Mouse (Mus musculus): Measurements from ENCODE around the gene Adprh. TPM values are rescaled to one million over a fixed set of nuclear protein-coding genes. Genes with fewer than 3 reads are reported as not detected.

The Adprh gene
- polyA plus RNA-seq, 1 experiment, result 61.6 TPM

DNA sequence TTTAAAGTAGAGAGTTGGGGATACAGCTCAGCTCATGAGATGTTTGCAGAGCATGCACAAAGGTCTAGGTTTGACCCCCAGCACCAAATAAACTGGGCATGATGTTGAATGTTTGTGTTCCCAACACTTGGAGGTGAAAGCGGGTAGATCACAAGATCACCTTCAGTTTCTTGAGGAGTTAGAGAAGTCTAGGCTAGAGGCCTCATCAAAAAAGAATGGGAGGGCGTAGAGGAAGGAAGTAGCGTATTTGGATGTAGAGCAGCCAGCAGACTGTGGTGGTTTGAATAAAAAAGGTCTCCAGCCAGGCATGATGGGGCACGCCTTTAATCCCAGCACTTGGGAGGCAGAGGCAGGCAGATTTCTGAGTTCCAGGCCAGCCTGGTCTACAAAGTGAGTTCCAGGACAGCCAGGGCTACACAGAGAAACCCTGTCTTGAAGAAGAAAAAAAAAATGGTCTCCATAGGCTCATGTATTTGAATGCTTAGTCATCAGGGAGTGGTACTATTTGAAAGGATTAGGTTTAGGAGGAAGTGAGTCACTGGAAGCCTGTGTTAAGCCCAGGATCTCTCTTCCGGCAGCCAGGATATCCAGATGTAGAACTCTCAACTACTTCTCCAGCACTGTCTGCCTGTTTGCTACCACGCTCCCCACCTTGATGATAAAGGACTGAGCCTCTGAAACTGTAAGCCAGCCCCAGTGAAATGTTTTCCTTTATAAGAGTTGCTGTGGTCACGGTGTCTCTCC lies 8.6 kb downstream of the Adprh start:
- DNase-seq (ENCODE audit: extremely low spot score in 1 of 2, low spot score in 1 of 2), result no peak

DNA sequence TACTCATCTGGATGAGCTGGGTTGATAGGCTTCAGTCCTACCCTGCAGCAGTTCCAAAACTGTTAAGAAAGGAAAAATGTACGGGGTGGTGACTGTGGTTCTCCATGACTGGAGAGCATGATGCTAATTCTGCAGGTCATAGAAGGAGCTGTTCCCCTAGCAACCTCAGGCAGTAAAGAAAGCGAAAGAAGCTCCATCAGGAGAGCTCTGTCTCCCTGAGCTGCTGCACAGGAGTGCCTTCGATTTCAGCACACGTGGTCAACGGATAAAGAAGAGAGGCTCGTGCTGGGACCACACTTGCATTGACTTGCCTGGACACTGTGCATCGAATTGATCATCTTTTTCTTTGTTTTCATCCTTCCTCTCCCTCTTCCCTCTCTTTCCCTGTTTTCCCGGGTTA lies 10.3 kb downstream of the Adprh start:
- DNase-seq (ENCODE audit: extremely low spot score in 1 of 2, low spot score in 1 of 2), result no peak

DNA sequence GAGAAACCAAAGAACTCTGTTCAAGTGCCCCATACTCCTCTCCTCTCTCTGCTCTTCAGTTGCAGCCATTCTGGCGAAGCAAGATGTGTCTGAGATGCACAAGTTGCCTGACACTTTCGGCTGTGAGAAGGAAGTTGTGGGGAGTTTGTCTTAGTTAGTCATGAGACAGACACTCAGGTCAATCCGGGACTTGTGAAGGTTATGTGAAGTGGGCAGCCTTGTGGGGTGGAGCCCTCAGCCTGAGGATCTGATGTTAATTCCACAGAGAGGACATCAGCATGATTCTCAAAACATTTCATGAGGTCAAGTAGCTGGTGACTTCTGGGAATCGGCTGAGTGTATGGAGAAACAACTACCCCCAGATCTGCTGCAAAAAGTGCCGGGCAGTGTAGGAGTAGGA lies 10.9 kb downstream of the Adprh start:
- no peak for DNase-seq (ENCODE audit: extremely low spot score in 1 of 2, low spot score in 1 of 2)

DNA sequence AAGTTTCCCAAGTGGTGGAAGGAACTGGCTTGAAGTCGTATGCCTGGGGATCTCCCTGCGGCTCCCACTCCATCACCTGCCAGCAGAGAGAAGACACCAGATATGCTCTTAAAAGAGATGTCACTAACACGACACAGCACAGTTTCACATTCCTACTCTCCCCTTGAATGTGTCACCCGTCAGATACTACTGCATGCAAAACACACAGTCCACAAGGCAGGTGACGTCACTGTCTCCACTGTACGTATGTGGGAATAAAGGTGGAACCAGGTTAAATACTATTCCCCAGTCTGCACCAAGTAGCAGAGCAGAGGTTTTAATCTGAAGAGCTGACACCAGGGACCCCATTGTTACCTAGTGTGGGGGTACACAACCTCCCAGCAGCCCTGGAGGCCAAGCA lies 12.1 kb downstream of the Adprh start:
- DNase-seq (ENCODE audit: extremely low spot score in 1 of 2, low spot score in 1 of 2), result no peak

DNA sequence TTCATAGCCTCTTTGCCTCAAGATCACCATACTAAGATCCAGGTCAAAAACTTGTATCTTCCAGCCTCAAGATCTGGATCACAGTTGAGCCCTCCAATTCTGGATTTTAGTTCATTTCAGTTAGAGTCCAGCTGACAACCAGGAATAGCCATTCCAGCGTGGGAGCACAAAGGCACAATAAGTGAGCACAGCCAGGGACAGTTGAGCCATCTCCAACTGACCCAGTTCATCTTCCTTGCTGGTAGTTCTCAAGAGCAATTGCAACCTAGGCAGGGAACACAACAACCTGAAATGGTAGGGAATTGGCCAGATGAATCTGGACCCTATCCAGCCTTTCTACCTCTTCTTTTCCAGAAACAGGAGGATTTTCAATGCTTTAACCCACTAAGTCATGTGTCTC lies 13.3 kb downstream of the Adprh start:
- DNase-seq (ENCODE audit: extremely low spot score in 1 of 2, low spot score in 1 of 2), result peak in 1 of 2 experiments; percentile 31

DNA sequence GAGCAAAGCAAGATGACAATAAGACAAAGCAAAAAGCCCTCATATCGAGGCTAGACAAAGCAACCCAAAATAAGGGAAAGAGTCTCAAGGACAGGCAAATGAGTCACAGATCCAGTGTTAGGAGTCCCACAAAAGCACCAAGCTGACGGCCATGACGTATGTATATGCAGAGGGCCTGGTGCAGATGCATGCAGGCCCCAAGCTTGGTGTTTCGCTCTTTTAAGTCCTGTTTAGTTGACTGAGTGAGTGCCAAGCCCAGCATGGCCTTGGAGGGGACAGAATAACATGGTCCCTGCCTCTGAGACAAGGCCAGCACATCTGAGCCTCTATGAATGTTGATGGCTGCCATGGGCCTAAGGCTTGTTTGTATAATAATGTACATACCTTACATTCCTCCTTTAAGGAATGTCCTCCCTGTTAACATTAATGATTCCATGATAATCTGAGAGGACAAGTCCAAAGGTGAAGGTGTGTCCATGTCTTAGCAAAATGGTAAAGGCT lies 18.2 kb downstream of the Adprh start:
- DNase-seq (ENCODE audit: extremely low spot score in 1 of 2, low spot score in 1 of 2), result no peak

DNA sequence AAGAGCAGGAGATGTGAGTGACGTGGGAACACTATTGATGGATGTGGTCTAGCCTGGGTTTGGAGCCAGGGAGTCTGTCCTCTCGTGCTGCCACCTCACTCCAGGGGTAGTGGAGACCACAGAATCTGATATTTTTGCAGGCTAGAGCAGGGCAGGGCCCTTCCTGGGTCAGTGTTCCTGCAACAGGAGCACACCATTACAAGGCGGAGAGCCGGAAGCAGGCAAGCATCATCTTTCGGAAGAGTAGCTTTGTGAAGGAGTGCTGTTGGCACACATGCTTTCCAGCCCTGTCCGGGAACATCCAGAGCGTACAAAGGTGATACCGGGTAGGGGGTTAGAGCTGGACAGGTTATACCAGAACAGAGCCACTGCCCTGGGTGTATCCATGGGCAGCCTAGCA lies 19.0 kb downstream of the Adprh start:
- DNase-seq (ENCODE audit: extremely low spot score in 1 of 2, low spot score in 1 of 2), result no peak

DNA sequence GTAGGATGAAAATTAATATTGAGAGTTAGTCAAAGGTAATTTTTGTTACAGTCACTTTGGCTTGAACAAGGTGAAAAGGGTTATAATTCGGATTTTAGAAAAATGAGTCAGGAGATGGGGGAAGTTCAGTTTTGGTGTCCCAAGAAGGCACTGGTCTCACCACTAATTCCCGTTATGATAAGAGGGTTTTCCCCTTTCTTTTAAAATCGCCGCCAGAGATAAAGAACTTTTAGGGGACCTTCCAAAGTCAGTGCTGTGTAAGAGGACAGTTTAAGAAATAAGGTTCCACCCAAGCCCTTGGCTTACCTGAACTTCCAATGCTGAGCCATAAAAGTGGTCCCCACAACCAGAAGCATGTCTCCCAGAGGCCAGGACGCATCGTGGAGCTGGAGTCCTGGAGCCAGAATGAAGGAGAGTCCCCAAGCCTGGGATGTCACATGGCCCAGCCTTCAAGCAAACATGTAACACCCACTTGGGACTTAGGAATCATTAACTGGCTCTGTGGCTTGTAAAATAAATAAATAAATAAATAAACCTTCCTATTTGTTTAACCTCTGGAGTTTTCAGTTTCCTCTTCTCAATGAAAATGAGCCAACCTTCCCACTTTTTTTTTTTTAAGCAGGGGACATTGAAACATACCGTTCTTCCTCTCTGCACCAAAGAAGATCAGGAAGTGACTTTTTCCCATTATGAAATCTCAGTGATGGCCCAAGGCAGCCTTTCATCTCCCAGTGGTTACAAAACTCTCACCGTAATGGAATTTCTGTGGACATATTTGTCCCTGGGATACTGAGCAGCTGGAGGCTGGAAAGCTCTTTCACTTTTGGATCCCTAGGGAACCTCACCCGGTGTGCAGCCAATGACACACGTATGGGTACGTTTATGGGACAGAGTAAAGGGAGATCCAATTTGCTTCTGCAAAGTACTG lies 19.7 kb downstream of the Adprh start, which contains the start of gene Pla1a:
Pla1a (minus strand) TSS at position 648 of the 928 bp plus-strand sequence.
- no peak for DNase-seq (ENCODE audit: extremely low spot score in 1 of 2, low spot score in 1 of 2)

DNA sequence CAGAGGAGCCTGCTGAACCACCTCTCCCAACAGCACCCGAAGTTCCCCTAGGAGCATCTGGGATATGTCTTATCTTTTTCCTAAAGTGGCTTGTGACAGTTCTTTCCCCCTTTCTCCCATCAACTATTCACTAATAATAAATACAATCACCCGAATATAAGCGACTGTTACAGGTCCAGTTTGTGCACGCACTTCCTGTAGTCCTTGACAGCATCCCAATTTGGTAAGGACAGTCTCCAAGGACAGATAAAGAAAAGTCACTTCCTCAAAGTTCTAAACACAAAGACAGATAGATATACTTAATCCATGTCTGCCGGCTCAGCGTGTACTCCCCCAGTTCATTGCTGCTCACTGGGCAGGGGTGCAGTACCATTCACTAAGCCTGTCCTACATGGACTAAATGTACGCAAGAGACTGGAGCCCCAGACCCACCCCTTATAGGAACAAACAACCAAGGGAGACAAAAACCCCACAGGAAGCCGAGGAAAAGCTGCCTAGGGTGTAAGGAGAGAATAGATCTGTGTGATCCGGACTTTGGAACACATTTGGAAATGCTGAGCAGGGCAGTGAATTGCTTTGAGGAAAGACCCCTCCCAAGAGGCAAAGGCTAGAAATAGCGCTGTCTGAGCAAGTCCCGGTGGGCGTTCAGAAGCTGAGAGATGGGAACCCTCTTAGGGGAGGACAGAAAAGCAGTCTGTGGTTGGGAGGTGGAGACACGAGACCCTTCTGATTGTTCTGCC lies 20.9 kb downstream of the Adprh start:
- no peak for DNase-seq (ENCODE audit: extremely low spot score in 1 of 2, low spot score in 1 of 2)

DNA sequence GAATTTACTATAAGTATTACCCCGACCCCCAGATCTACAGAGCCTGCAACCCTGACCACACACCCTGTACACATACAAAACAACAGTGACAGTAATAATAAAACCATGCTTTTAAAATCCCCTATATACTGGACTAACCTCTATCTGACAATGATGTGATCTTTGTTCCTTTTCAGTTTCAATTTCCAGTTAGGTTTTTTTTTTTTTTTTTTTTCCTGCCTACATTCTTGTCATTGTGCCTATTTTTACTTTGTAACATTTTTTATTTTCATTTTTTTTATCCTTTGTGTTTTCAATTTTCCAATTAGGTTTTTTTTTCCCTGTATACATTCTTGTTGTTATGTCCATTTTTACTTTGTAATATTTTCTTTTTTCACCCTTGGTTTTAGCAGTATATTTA lies 26.7 kb downstream of the Adprh start:
- DNase-seq (ENCODE audit: extremely low spot score in 1 of 2, low spot score in 1 of 2), result no peak

DNA sequence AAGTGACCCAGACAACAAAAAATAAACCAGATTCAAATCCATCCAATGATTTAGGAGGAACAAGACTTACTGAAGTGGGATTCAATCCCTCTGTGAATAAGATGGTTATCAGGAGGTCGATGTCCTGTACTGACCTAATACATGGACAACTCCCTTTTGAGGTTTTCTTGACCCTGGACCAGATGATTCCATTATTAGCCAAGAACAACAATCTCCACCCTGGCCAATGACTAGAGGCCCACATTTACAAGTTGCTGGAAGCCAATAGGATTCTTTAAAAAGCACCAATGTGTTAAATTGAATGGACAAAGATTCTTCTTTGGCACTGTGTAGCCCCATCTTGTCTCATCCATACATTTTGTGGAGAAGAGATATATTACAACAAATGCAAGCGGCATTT lies 27.1 kb downstream of the Adprh start:
- no peak for DNase-seq (ENCODE audit: extremely low spot score in 1 of 2, low spot score in 1 of 2)

DNA sequence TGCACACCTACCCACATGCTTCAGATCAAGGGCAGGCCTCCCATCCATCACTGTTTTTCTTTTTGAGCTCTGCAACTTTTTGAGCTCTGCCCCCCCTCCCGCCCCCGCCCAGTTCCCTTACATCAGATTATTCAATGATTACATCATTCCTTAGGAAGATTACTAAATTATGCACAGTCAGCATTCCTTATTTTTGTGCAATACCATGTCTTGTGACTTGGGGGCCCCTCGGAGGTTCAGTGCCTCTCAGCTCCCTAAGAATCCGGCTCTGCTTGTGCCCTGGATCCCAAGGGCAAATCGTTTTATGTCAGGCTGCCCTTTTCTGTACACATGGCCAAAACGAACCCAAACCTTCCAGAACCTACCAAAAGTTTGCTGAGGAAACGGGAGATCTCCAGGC lies 37.5 kb downstream of the Adprh start:
- DNase-seq (ENCODE audit: extremely low spot score in 1 of 2, low spot score in 1 of 2), result no peak

DNA sequence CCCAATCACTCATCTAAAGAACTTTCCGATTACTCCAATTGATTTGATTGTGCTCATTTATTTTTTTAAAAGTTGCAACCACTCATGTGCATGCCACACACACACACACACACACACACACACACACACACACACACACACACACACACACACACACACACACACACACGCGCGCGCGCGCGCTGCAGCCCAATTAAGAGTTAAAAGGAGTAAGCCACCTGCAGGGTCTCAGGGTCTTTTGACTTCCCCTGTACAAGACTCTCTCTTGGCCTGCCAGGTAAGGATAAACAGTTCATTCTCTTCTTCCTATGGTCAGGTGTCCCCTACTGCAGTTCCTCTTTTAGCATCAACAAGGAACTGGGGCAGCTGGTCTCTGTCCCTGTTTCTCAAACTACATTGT lies 44.1 kb downstream of the Adprh start:
- no peak for DNase-seq (ENCODE audit: extremely low spot score in 1 of 2, low spot score in 1 of 2)

DNA sequence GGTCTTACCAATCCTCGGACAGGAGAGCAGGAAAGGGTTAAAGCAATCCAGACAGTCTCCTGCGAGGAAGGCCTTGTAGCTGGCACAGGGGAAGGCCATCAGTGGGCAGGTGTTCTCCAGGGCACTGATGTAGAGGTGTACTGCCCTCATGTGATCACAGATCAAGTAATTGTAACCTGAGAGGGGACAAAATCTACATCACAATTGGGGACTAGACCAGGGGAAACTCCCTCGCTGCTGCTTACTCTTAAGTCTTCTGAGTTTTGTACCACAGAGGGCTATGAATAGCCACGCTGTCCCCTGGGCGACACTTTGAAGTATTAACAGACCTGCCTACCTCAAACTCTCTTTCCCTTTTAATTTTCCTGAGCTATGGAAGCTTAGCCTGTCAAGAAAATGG lies 44.9 kb downstream of the Adprh start:
- no peak for DNase-seq (ENCODE audit: extremely low spot score in 1 of 2, low spot score in 1 of 2)

DNA sequence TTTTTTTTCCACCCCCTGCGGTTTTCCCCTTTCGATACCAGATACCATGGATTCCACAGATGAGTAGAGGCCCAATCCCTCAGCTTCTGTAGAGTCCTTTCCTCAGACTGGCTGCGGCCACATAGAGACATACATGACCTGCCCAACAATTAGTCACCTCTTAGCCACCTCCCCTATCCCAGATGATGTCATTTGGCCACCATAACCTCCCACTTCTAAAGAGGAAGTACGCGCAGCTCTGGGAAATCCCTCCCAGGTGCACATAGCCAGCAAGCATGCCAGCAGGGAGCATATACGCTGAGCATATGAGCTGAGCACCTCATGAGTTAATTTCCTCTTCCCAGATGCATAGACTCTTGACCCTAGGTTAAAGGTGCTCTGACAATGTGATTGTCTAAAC lies 45.8 kb downstream of the Adprh start:
- no peak for DNase-seq (ENCODE audit: extremely low spot score in 1 of 2, low spot score in 1 of 2)

DNA sequence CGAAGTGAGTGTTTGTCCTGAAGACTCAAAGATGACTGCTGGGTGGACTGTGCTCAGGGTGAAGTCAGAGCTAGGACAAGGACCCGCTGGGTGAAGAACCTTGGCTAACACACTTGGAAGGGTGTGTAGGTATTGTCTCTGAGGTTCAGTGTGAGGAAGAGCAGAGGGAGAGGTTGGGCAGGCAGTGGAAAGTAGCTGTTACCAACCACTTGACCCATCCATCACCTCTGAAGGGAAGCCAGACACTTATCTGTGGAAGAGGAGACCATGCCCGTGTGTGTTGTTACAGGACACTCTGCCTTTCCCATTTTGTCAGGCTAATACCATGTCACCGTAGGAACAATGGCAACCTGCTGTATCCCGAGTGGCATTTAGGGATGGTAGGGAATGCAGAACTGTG lies 46.2 kb downstream of the Adprh start:
- DNase-seq (ENCODE audit: extremely low spot score in 1 of 2, low spot score in 1 of 2), result no peak

DNA sequence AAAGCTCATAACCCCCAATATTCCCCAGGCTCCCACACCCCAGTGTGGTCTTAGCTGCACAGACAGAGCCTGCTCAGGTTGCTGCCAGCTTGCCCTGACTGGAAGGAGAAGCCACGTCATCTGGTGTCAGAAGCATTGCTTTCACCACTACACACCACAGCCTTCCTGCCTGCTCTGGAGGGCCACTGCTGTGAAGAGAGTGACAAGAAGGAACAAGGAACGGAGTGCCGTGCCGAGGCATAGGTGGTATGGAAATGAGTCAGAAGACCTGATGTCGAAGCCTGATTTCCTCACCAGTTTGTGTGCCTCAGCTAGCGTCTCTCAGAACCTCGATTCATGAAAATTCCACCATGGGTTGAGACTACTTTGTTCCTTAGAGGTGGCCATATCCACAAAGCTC lies 48.9 kb downstream of the Adprh start:
- DNase-seq (ENCODE audit: extremely low spot score in 1 of 2, low spot score in 1 of 2), result no peak

DNA sequence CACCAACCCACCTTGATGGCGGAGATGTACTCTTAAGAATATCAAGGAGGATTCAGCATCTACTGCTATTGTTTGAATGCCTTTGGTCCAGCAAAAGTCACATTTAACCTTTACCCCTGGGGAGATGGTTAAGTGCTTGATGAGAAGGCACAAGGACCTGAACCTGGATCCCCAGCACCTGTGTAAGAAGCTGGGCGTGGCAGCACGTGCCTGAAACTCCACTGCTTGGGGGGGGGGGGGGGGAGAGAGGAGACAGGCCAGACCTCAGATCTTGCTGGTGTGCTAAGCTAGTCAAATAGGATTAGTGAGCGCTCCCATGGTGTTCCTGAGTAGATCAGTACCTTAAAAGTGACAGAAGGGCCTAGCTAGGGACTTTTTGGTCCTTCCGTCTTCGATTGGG lies 51.0 kb downstream of the Adprh start:
- no peak for DNase-seq (ENCODE audit: extremely low spot score in 1 of 2, low spot score in 1 of 2)

DNA sequence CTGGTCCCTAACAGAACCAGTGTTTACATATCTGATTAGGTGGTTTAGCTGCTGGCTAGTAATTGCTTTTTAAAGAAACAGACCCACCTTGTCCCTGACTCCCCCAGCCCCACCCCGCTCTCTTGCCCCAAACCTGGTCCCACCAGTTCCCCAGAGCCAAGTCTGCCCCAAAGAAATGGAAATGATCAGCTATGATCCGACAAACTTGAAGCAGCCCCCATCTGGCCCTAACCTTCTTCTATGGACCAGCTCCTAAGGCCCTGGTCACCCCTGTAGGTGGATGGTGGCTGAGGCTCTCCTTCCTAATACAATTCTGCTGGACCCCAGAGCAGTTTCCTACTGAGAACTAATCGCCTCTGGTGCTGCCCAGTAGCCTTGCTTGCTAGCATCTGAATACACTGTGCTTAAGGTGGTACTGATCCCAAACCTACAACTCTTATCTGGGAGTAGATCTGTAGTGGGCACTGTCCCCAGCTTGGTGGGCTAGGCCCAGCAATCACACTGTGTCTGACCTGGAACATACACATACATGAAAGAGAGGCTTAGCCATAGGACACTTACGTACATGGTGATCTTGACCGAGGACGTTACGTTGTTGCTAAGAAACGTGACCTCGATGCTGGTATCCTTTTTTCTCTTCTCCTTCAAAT lies 52.1 kb downstream of the Adprh start:
- no peak for DNase-seq (ENCODE audit: extremely low spot score in 1 of 2, low spot score in 1 of 2)

DNA sequence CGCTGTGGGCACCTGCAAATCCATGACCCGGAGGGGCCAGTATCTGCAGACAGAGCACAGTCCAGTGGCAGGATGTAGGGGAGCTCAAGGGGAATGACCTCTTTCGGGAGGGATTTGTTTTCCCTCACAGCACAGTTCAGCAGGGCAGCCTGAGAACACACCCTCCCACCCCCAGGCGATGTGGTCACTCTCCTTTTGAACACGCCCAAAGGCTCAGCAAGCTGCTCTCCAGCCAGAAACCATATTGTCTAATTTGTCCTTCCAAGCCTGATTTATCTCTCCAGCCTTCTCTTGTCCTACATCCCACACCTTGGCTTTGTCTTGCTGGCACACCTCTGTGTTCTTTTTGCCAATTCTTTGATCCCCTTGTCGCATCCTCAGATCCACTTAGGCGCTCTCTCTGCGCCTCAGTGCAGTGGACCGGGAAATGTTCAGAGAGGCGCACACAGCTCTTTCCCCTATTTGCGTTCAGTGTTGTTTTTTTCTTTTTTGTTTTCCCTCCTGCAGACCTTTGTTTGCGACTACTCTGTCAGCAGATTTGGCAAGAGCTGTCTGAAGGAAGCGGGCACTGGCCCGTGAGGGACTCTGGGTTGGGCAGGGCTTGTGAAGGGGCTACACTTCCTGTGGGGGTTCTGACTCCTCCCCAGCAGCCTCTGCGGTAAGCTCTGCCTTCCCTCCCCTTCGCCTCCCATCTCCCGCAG lies 52.8 kb downstream of the Adprh start:
- DNase-seq (ENCODE audit: extremely low spot score in 1 of 2, low spot score in 1 of 2), result peak in 1 of 2 experiments; percentile 30
